Mouse (Mus musculus) liver, adult 2 months (tissue): ENCODE results near the gene Mapkapk2. TPM values are rescaled to one million over a fixed set of nuclear protein-coding genes. Genes with fewer than 3 reads are reported as not detected.

ENCODE experiments used
- DNase-seq: peaks from one replicate; pipeline ENCODE4 v3.0.0-alpha.2; 2011; ENCODE audit warnings: low read depth, low spot score; ENCODE audit errors: extremely low read depth
- H3K27ac ChIP-seq: fragments of 200-500 bp; replicated peaks from 2 replicates; pipeline ENCODE4 v1.5.1; 2012; ENCODE audit warnings: low read depth, mild to moderate bottlenecking, control low read depth, inconsistent platforms, low read length; ENCODE audit not compliant: insufficient read depth
- H3K27me3 ChIP-seq: fragments of 200-500 bp; 2 replicates; pipeline ENCODE4 v1.6.1; 2012; ENCODE audit warnings: mild to moderate bottlenecking, moderate library complexity, low read length, inconsistent platforms; ENCODE audit not compliant: control insufficient read depth, insufficient read depth
- H3K36me3 ChIP-seq: fragments of 200-500 bp; 2 replicates; pipeline ENCODE4 v1.6.1; 2012; ENCODE audit warnings: low read length, inconsistent platforms; ENCODE audit not compliant: control insufficient read depth, insufficient read depth
- H3K4me1 ChIP-seq: fragments of 200-500 bp; 2 replicates; pipeline ENCODE4 v1.6.1; 2011; ENCODE audit warnings: low read length; ENCODE audit not compliant: control insufficient read depth, insufficient read depth
- H3K4me3 ChIP-seq: fragments of 200-500 bp; 2 replicates; pipeline ENCODE4 v1.5.1; 2011; ENCODE audit warnings: low read depth, mild to moderate bottlenecking, control low read depth, low read length, moderate library complexity; ENCODE audit not compliant: insufficient read depth
- H3K79me2 ChIP-seq: fragments of 200-500 bp; 2 replicates; pipeline ENCODE4 v1.6.1; 2012; ENCODE audit warnings: inconsistent platforms, mild to moderate bottlenecking, low read length, moderate library complexity; ENCODE audit not compliant: control insufficient read depth, insufficient read depth
- H3K9ac ChIP-seq: fragments of 200-500 bp; 2 replicates; pipeline ENCODE4 v1.6.1; 2012; ENCODE audit warnings: low read depth, mild to moderate bottlenecking, control low read depth, inconsistent platforms, low read length
- CTCF ChIP-seq: fragments of 200-500 bp; IDR thresholded peaks from 2 replicates; pipeline ENCODE4 v1.5.1; 2011; ENCODE audit warnings: low read depth, low read length, control low read depth
- POLR2A ChIP-seq: fragments of 200-500 bp; IDR thresholded peaks from 2 replicates; pipeline ENCODE4 v1.6.1; 2011; ENCODE audit warnings: low read length, control low read depth; ENCODE audit not compliant: insufficient read depth; ENCODE audit errors: extremely low read depth
- WGBS: fragments of 180-500 bp; shearing (Covaris S2); methylation state at CpG from one replicate; pipeline ENCODE4 v1.1.7; 2018; 5-methylcytosine and 5-hydroxymethylcytosine counted together
- polyA plus RNA-seq: library from polyadenylated mRNA; depleted of rRNA; stranded (reverse); fragments of >200 nt; gene quantifications from 2 replicates; pipeline ENCODE4 v1.2.3, GENCODE M21; 2012
- total RNA-seq: library from RNA; depleted of rRNA; stranded (reverse); fragments of >200 nt; gene quantifications from 2 replicates; pipeline ENCODE4 v1.2.3, GENCODE M21; 2014

The Mapkapk2 gene
- total and polyA plus RNA-seq, 2 experiments, result 30.0 to 45.4 TPM

- Histone ChIP-seq H3K27ac (no peak overlapping the region), H3K36me3 (no peaks in the 10 kb centered on the region), H3K9ac (no peak overlapping the region), H3K4me3 (no peak overlapping the region), H3K79me2 (no peaks in the 10 kb centered on the region), H3K4me1 (no peaks in the 10 kb centered on the region; the same call in 1 of the 2 replicates), H3K27me3 (no peaks in the 10 kb centered on the region)
- no peak for DNase-seq
- TF ChIP-seq POLR2A, result no peak
- TF ChIP-seq CTCF, result no peak
- WGBS, result 87% methylated on average over 6 of the region's 6 CpGs
These were observed 36.6 kb upstream of the Mapkapk2 start for GRCm38 (mm10) chr1:131134231-131134630.

GRCm38 (mm10) chr1:131125987-131126744 lies 28.5 kb upstream of the Mapkapk2 start:
- no peaks in the 10 kb centered on the region for H3K36me3 ChIP-seq
- peaks cover 10% of the 10 kb centered on the region for H3K4me1 ChIP-seq
- peak overlapping the region; percentile 65 for H3K27ac ChIP-seq
- H3K9ac ChIP-seq, result peak overlapping the region; percentile 7; the same call in 1 of the 2 replicates
- no peaks in the 10 kb centered on the region for H3K79me2 ChIP-seq
- TF ChIP-seq POLR2A, result no peak
- no peaks in the 10 kb centered on the region for H3K27me3 ChIP-seq
- DNase-seq, result peak; percentile 99
- H3K4me3 ChIP-seq, result no peak overlapping the region
- 12% methylated on average over 11 of the region's 11 CpGs for WGBS

- Histone ChIP-seq H3K79me2 (no peaks in the 10 kb centered on the region), H3K27ac (peak overlapping the region; percentile 12), H3K9ac (no peak overlapping the region), H3K36me3 (no peaks in the 10 kb centered on the region), H3K4me3 (no peak overlapping the region), H3K27me3 (no peaks in the 10 kb centered on the region), H3K4me1 (peaks cover 10% of the 10 kb centered on the region)
- TF ChIP-seq CTCF, result no peak
- TF ChIP-seq POLR2A, result no peak
- WGBS, result 66% methylated on average over 10 of the region's 10 CpGs
- peak; percentile 79 for DNase-seq
These were observed 26.1 kb upstream of the Mapkapk2 start for GRCm38 (mm10) chr1:131123522-131124265.

DNA sequence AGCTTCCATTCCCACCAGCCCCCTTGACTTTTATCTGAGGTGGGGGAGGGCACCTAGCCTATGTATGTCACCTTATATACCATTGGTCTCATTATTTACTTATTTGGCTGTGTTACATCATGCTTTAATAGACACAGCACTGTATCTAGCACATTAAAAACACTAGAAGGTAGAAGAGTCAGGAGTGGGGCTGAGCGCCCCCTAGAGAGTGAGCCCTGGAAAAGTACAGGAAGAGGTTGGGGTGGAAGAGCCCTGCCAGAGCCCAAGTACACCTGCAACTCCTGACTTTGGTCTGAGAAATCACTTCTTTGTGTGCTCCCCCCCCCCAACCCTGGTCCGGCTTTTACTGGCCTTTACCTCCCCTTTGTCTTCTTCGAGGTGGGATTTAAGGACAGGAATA lies 24.4 kb upstream of the Mapkapk2 start:
- Histone ChIP-seq H3K4me1 (peaks cover 7% of the 10 kb centered on the region), H3K36me3 (no peaks in the 10 kb centered on the region), H3K9ac (no peak overlapping the region), H3K79me2 (no peaks in the 10 kb centered on the region), H3K27me3 (no peaks in the 10 kb centered on the region), H3K4me3 (no peak overlapping the region), H3K27ac (no peak overlapping the region)
- no peak for DNase-seq
- peak; percentile 52 for TF ChIP-seq CTCF
- no peak for TF ChIP-seq POLR2A
- 64% methylated on average over 3 of the region's 3 CpGs for WGBS

GRCm38 (mm10) chr1:131119026-131119425 lies 21.4 kb upstream of the Mapkapk2 start:
- peak; percentile 65 for DNase-seq
- no peaks in the 10 kb centered on the region for H3K27me3 ChIP-seq
- no peaks in the 10 kb centered on the region; the same call in 1 of the 2 replicates for H3K4me1 ChIP-seq
- TF ChIP-seq POLR2A (no peak), CTCF (peak; percentile 74)
- no peaks in the 10 kb centered on the region for H3K79me2 ChIP-seq
- no peak overlapping the region for H3K27ac ChIP-seq
- no peaks in the 10 kb centered on the region for H3K36me3 ChIP-seq
- no peak overlapping the region for H3K4me3 ChIP-seq
- 51% methylated on average over 2 of the region's 2 CpGs for WGBS
- H3K9ac ChIP-seq, result no peak overlapping the region
